Mouse (Mus musculus) heart, postnatal 36 days (tissue): ENCODE measurements at regions not wholly inside any gene's neighbourhood (a gene's known extent, or its start where the extent isn't known, plus 50 kb on each side); places are given as distances from the start of the nearest gene placed in this dataset.
A peak's percentile ranks its signal among the peaks of the same experiment; 100 is the strongest.

ENCODE experiments used
- DNase-seq, 2 experiments: peaks; one replicate each; pipeline ENCODE4 v3.0.0; 2021 to 2022
- intact Hi-C: fragments of 180-260 bp; cut with DNase I; formaldehyde crosslinking; loops from one replicate; pipeline ENCODE4 v1.15.1; 2025

- DNase-seq = no peak
These were observed 874.1 kb upstream of the Gje1 start for GRCm38 (mm10) chr10:15592161-15592560.

GRCm38 (mm10) chr10:15586081-15586480 lies 868.1 kb upstream of the Gje1 start:
- intact Hi-C loops = no loop called here
- peak; percentile 7 to 8 for DNase-seq

More at GRCm38 (mm10) chr10:15592161-15592560, 874.1 kb upstream of the Gje1 start:
- intact Hi-C loops = no loop called here

- intact Hi-C loops = no loop called here
- DNase-seq = no peak
These were observed 846.1 kb upstream of the Gje1 start for GRCm38 (mm10) chr10:15564119-15564518.

GRCm38 (mm10) chr10:15553407-15554064 lies 835.5 kb upstream of the Gje1 start:
- no peak for DNase-seq
- intact Hi-C loops = no loop called here

GRCm38 (mm10) chr10:15541797-15542350 lies 823.9 kb upstream of the Gje1 start:
- DNase-seq = no peak
- intact Hi-C loops = no loop called here

GRCm38 (mm10) chr10:15540780-15541426 lies 822.9 kb upstream of the Gje1 start:
- DNase-seq = no peak
- intact Hi-C loops = no loop called here

- intact Hi-C loops = no loop called here
- DNase-seq = no peak
These were observed 818.0 kb upstream of the Gje1 start for GRCm38 (mm10) chr10:15536053-15536452.

- intact Hi-C loops = no loop called here
- DNase-seq = no peak
These were observed 769.4 kb upstream of the Gje1 start for GRCm38 (mm10) chr10:15487367-15487766.

- DNase-seq = no peak
- intact Hi-C loops = no loop called here
These were observed 725.3 kb upstream of the Gje1 start for GRCm38 (mm10) chr10:15443281-15443680.

GRCm38 (mm10) chr10:15441216-15441615 lies 723.2 kb upstream of the Gje1 start:
- DNase-seq = no peak
- intact Hi-C loops = no loop called here

GRCm38 (mm10) chr10:15426746-15427145 lies 708.7 kb upstream of the Gje1 start:
- DNase-seq = no peak
- intact Hi-C loops = loop anchor here (2.0 kb wide), 1 partner anchor 126 kb away; no protein-coding TSS in a partner anchor

- no peak for DNase-seq
- intact Hi-C loops = no loop called here
These were observed 688.2 kb upstream of the Gje1 start for GRCm38 (mm10) chr10:15406211-15406610.

GRCm38 (mm10) chr10:15405706-15406105 lies 687.7 kb upstream of the Gje1 start:
- DNase-seq = no peak
- intact Hi-C loops = no loop called here

- no peak for DNase-seq
- intact Hi-C loops = no loop called here
These were observed 682.0 kb upstream of the Gje1 start for GRCm38 (mm10) chr10:15399964-15400363.

- no peak for DNase-seq
These were observed 679.1 kb upstream of the Gje1 start for GRCm38 (mm10) chr10:15397114-15397513.

GRCm38 (mm10) chr10:15395295-15395694 lies 677.3 kb upstream of the Gje1 start:
- DNase-seq = no peak
- intact Hi-C loops = no loop called here

More at GRCm38 (mm10) chr10:15397114-15397513, 679.1 kb upstream of the Gje1 start:
- intact Hi-C loops = no loop called here

GRCm38 (mm10) chr10:15392027-15392816 lies 674.2 kb upstream of the Gje1 start:
- peak in 1 of 2 experiments; percentile 11 for DNase-seq
- intact Hi-C loops = no loop called here

- intact Hi-C loops = no loop called here
These were observed 655.6 kb upstream of the Gje1 start for GRCm38 (mm10) chr10:15373571-15373970.

More at GRCm38 (mm10) chr10:15373571-15373970, 655.6 kb upstream of the Gje1 start:
- DNase-seq = no peak
